Mouse (Mus musculus): ENCODE data around the gene Atox1.
"Not testable (repeated sequence)": the region's sequence is repeated elsewhere in the genome, so short reads cannot be mapped to it uniquely, and the experiment has no call there.

Gene Atox1

DNA sequence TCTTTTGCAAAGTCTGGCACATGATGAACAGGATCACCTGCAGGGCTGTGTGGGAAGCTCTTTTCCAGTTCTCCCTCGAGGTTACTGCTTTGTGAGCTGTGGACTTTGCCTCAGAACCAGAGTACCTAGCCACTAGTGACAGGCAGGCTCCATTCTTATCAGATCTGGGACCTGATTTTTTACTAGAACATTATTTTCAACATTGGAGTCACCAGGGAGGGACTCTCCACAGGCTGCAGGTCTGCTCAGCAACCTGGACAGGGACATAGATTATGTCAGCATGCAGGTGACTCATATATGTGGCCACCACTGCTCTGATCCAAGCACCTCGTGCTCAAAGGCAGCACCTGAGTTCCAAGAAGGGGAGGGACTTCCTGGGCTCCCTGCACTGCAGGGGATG is 5.9 kb downstream of the Atox1 start:
- in situ Hi-C loops (cut with MboI, MseI), result no loop called here

DNA sequence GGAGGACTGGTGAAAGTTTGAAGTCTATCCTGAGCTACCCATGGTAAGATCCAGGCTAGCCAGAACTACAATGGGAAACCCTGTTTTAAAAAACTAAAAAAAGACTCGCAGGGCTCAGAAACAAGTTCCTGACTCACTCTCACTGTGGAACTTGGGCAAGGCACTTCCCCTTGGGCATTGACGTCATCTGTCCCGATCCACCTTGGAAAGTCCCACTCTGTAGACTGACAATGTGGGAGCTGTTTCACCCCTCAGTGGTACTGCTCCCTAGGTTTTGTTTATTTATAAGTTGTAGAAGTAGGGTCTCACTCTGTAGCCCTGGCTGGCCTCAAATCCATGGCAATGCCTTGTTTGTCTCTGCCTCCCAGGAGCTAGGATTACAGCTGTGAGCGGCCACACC is 7.4 kb downstream of the Atox1 start:
- in situ Hi-C loops (cut with MboI, MseI), result no loop called here

DNA sequence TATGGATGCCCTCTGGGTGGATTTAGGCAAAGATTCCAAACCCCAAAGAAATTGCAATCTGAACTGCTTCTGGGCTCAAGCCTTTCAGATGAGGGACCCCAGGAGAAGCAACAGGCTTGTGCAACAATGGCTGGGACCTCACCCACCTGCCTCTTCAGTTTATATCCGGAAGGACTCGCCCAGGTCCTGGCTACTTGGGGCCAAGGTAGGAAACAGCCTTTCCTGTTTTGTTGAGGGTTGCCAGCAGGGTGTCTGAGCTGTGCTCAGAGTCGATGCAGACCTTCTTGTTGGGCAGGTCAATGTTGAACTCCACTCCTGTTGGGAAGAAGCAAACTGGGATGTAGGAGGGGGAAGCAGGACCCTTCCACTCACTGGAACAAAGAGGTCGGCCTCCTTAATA is 10.7 kb downstream of the Atox1 start:
- in situ Hi-C loops (cut with MboI, MseI), result no loop called here

GRCm38 (mm10) chr11:55449531-55449930 is 11.5 kb downstream of the Atox1 start:
- in situ Hi-C loops (cut with MboI, MseI), result loop anchor here (5.0 kb wide), 1 partner anchor 232 kb away; no protein-coding TSS in a partner anchor

DNA sequence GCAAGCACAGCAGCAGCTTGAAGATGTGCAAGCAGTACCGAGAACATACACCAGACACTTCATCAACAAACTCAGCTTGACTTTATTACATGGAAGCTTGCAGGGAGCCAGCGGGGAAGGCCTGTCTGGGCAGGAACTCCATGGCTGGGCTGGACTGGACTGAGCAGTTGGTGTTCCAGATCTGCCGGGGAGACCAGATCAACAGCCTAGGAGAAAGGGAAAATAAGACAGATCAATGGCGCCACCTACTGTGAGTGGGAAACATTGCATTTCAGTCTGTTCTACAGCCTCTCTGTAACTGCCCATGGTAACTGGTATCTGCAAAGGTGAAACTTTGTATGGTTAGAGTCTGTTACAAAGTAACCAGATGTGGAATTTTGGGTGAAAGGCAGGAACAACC is 14.5 kb downstream of the Atox1 start:
- in situ Hi-C loops (cut with MboI, MseI), result loop anchor here (5.0 kb wide), 1 partner anchor 229 kb away; no protein-coding TSS in a partner anchor

GRCm38 (mm10) chr11:55444772-55445171 is 16.3 kb downstream of the Atox1 start:
- in situ Hi-C loops (cut with MboI, MseI), result loop anchor here (5.0 kb wide), 2 partner anchors 57 to 227 kb away; no protein-coding TSS in a partner anchor

- in situ Hi-C loops (cut with MboI, MseI), result loop anchor here (5.0 kb wide), 1 partner anchor 52 kb away; no protein-coding TSS in a partner anchor
Measured at GRCm38 (mm10) chr11:55439718-55440117, 21.3 kb downstream of the Atox1 start.

- in situ Hi-C loops (cut with MboI, MseI), result no loop called here
Measured at GRCm38 (mm10) chr11:55438031-55438430, 23.0 kb downstream of the Atox1 start.

GRCm38 (mm10) chr11:55436089-55436488 is 24.9 kb downstream of the Atox1 start:
- in situ Hi-C loops (cut with MboI, MseI), result no loop called here

- in situ Hi-C loops (cut with MboI, MseI), result no loop called here
Measured at GRCm38 (mm10) chr11:55432981-55433380, 28.1 kb downstream of the Atox1 start.

- in situ Hi-C loops (cut with MboI, MseI), result no loop called here
Measured at GRCm38 (mm10) chr11:55429973-55430372, 31.1 kb downstream of the Atox1 start.

GRCm38 (mm10) chr11:55428186-55429012 is 32.6 kb downstream of the Atox1 start:
- in situ Hi-C loops (cut with MboI, MseI), result no loop called here

GRCm38 (mm10) chr11:55424746-55425360 is 36.2 kb downstream of the Atox1 start:
- in situ Hi-C loops (cut with MboI, MseI), result no loop called here

GRCm38 (mm10) chr11:55423756-55424155 is 37.3 kb downstream of the Atox1 start:
- in situ Hi-C loops (cut with MboI, MseI), result no loop called here

GRCm38 (mm10) chr11:55422978-55423377 is 38.1 kb downstream of the Atox1 start, which contains the start of gene Sparc:
TSS of gene Sparc (minus strand) at chr11:55423183.
- in situ Hi-C loops (cut with MboI, MseI), result no loop called here

GRCm38 (mm10) chr11:55419678-55420307 is 41.2 kb downstream of the Atox1 start:
- in situ Hi-C loops (cut with MboI, MseI), result no loop called here

- in situ Hi-C loops (cut with MboI, MseI), result no loop called here
Measured at GRCm38 (mm10) chr11:55419296-55419677, 41.8 kb downstream of the Atox1 start.

- in situ Hi-C loops (cut with MboI, MseI), result no loop called here
Measured at GRCm38 (mm10) chr11:55418704-55419061, 42.4 kb downstream of the Atox1 start.

- in situ Hi-C loops (cut with MboI, MseI), result no loop called here
Measured at GRCm38 (mm10) chr11:55417898-55418703, 42.9 kb downstream of the Atox1 start.

DNA sequence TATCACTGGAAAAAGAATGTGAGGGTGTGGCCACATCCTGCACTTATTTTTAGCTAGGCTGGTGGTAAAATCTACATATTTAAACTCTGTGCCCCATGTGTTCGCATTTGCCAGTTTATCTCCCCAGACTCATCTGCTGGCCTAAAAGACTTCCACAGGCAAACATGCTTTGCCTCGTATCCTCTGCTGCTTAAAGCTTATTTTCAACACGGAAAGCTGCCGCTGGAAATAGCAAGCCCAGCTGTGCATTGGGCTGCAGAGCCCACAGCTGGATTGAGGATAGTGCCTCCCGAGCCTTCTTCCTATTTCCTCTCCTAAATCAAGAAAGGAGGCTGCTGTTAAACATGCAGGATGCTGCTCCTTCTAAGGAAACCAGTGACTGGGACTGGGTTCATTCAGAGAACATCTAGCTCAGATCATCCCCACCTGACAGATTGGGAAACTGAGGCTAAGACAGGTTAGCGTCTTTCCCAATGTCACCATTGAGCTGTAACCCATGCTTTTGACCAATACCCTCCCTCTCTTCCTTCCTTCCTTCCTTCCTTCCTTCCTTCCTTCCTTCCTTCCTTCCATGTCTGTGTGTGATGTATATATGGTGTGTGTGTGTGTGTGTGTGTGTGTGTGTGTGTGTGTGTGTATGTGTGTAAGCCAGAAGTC is 44.3 kb downstream of the Atox1 start:
- in situ Hi-C loops (cut with MboI, MseI), result no loop called here

- in situ Hi-C loops (cut with MboI, MseI), result not testable (repeated sequence)
Measured at GRCm38 (mm10) chr11:55415731-55416130, 45.3 kb downstream of the Atox1 start.
